Mouse (Mus musculus) kidney, embryonic 14.5 days (tissue): ENCODE measurements at regions not wholly inside any gene's neighbourhood (a gene's known extent, or its start where the extent isn't known, plus 50 kb on each side); places are given as distances from the start of the nearest gene placed in this dataset.

Experiments
- ATAC-seq: fragments of 200-750 bp; cut with Nextera tagmentation; 2 replicates; pipeline ENCODE4 v1.8.0; 2017; ENCODE audit warnings: moderate number of reproducible peaks, mild to moderate bottlenecking, moderate TSS enrichment, moderate library complexity; ENCODE audit not compliant: low FRiP score, low TSS enrichment
- H3K27ac ChIP-seq: fragments of 300-500 bp; sonication (generic); 2 replicates; pipeline ENCODE4 v1.5.1; 2014; ENCODE audit warnings: low read depth, mild to moderate bottlenecking, low read length, moderate library complexity, mixed read lengths
- H3K27me3 ChIP-seq: fragments of 300-500 bp; sonication (generic); 2 replicates; pipeline ENCODE4 v1.6.1; 2014; ENCODE audit warnings: mild to moderate bottlenecking, low read length; ENCODE audit not compliant: control insufficient read depth, insufficient read depth
- H3K36me3 ChIP-seq: fragments of 300-500 bp; sonication (generic); 2 replicates; pipeline ENCODE4 v1.6.1; 2014; ENCODE audit warnings: low read length, mixed read lengths; ENCODE audit not compliant: control insufficient read depth, insufficient read depth
- H3K4me1 ChIP-seq: fragments of 300-500 bp; sonication (generic); 2 replicates; pipeline ENCODE4 v1.6.1; 2014; ENCODE audit warnings: low read length, mixed read lengths; ENCODE audit not compliant: control insufficient read depth, insufficient read depth
- H3K4me2 ChIP-seq: fragments of 300-500 bp; sonication (generic); replicated peaks from 2 replicates; pipeline ENCODE4 v1.6.1; 2014; ENCODE audit warnings: low read depth, mild to moderate bottlenecking, low read length
- H3K4me3 ChIP-seq: fragments of 300-500 bp; sonication (generic); 2 replicates; pipeline ENCODE4 v1.5.1; 2014; ENCODE audit warnings: mild to moderate bottlenecking, low read length
- H3K9ac ChIP-seq: fragments of 300-500 bp; sonication (generic); 2 replicates; pipeline ENCODE4 v1.6.1; 2014; ENCODE audit warnings: low read depth, mild to moderate bottlenecking, low read length, moderate library complexity
- H3K9me3 ChIP-seq: fragments of 300-500 bp; sonication (generic); 2 replicates; pipeline ENCODE4 v1.6.1; 2016; ENCODE audit warnings: low read length; ENCODE audit not compliant: control insufficient read depth
- WGBS: fragments of 180-500 bp; shearing (Covaris S2); extraction: QIAGEN DNeasy Blood & Tissue Kit; methylation state at CpG from one replicate; pipeline ENCODE4 v1.1.7; 2014; 5-methylcytosine and 5-hydroxymethylcytosine counted together

- no peak for ATAC-seq
- Histone ChIP-seq H3K27me3 (no peaks in the 10 kb centered on the region), H3K9me3 (no peaks in the 10 kb centered on the region), H3K36me3 (no peaks in the 10 kb centered on the region), H3K4me1 (no peaks in the 10 kb centered on the region), H3K4me3 (no peak overlapping the region), H3K9ac (no peak overlapping the region), H3K27ac (no peak overlapping the region), H3K4me2 (no peak overlapping the region)
- 69% methylated on average over 4 of the region's 4 CpGs for WGBS
Observed at GRCm38 (mm10) chr3:54487844-54488243, 126.9 kb downstream of the Postn start.

DNA sequence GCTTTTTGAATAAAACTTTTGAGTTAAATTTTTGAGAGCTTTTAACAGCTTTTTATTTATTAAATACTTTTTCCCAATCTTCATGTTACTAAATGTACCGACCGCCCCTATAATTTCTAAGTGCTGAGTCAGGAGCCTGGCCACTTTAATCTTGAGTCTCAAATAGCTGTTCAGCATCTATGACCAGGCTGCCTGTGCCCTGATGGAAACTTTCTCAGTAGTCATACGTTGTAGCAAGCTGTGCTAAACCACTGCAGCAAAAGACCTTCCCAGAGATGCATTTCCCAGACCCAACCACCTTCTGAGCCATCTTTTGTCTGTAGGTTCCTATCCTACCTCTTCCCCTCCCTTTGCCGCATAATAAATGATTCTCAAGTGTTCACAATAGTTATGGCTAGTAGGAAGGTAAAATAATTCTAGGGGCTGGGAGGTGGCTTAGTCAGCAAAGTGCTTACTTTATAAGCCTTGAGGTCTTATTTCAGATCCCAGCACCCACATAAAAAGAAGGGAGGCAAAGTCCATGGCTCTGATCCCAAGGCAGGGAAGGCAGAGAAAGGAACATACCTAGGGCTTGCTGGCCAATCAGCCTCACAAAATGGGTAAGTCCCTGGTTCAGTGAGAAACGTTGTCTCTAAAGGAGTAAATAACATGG is 129.5 kb downstream of the Postn start:
- no peaks in the 10 kb centered on the region for H3K9me3 ChIP-seq
- H3K36me3 ChIP-seq, result no peaks in the 10 kb centered on the region
- 82% methylated on average over 5 of the region's 5 CpGs for WGBS
- ATAC-seq, result no peak
- no peaks in the 10 kb centered on the region for H3K4me1 ChIP-seq
- no peaks in the 10 kb centered on the region for H3K27me3 ChIP-seq
- H3K4me2 ChIP-seq, result no peak overlapping the region
- H3K9ac ChIP-seq, result no peak overlapping the region
- H3K4me3 ChIP-seq, result no peak overlapping the region
- no peak overlapping the region for H3K27ac ChIP-seq

DNA sequence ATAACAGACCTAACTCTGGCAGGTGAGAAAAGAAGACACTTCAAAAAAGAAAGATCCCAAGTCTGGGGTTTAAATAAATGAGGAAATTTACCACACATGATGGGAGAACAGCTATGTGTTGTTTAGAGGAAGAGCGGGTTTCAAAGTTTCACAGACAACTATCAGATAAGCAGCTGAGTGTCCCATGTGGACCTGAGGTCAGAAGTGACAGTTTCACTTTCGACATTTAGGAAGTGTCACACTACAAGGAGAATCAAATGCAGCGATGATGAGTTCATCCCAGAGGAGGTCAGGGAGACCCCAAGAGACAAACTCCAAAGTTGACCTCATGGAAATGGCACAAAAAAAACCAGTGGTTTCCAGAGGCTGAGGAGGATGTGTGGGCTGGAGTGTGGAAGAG is 132.7 kb downstream of the Postn start:
- H3K9me3 ChIP-seq, result no peaks in the 10 kb centered on the region
- H3K4me3 ChIP-seq, result no peak overlapping the region
- H3K4me1 ChIP-seq, result no peaks in the 10 kb centered on the region
- H3K9ac ChIP-seq, result no peak overlapping the region
- H3K27ac ChIP-seq, result no peak overlapping the region
- no peaks in the 10 kb centered on the region for H3K36me3 ChIP-seq
- no peak for ATAC-seq
- H3K4me2 ChIP-seq, result no peak overlapping the region
- 80% methylated on average over 3 of the region's 3 CpGs for WGBS
- H3K27me3 ChIP-seq, result no peaks in the 10 kb centered on the region

- no peaks in the 10 kb centered on the region for H3K4me1 ChIP-seq
- WGBS, result 74% methylated on average over 3 of the region's 3 CpGs
- H3K27ac ChIP-seq, result no peak overlapping the region
- no peaks in the 10 kb centered on the region for H3K27me3 ChIP-seq
- no peak overlapping the region for H3K4me3 ChIP-seq
- H3K9me3 ChIP-seq, result no peaks in the 10 kb centered on the region
- H3K9ac ChIP-seq, result no peak overlapping the region
- no peaks in the 10 kb centered on the region for H3K36me3 ChIP-seq
- no peak for ATAC-seq
- no peak overlapping the region for H3K4me2 ChIP-seq
Observed at GRCm38 (mm10) chr3:54504997-54505396, 144.1 kb downstream of the Postn start.

DNA sequence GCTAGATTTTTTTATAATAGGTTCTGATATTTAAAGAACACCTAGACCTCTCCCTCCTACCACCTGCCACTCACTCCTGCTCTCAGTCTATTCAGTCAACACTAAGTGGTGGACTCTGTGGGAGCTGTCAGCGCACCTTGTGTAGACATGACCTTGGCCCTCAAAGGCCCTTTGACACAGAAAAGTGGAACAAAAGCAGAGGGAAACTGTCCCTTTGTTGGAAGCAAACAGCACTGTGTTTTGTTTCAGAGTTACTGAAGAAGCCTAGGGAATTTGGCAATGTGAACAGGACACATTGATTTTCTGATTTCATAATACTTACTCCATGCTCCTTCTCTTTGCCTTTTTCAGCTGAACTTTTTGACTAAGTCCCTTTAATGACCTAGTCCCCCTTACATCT is 146.7 kb downstream of the Postn start:
- Histone ChIP-seq H3K4me3 (no peak overlapping the region), H3K9ac (no peak overlapping the region), H3K36me3 (no peaks in the 10 kb centered on the region), H3K4me2 (no peak overlapping the region), H3K4me1 (no peaks in the 10 kb centered on the region), H3K9me3 (no peaks in the 10 kb centered on the region), H3K27ac (no peak overlapping the region), H3K27me3 (no peaks in the 10 kb centered on the region)
- no peak for ATAC-seq
- WGBS, result 81% methylated on average over 1 of the region's 1 CpGs

DNA sequence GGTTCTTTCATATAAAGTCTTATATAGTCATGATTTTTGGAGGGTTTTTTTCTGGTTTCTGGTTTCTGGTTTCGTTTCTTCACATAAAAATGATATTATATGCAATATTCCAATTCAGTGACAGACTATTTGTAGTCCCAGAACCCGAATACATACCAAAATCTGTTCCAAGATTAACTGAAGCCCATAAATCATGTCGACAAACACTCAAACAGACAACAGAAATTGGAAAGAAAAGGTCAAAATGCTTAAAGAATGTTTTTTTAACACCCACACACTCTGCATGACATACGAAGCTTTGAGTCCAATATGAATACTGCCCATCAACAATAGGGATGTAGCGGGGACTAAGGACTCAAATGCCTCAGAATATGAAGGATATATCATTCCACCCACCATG is 148.0 kb downstream of the Postn start:
- Histone ChIP-seq H3K9me3 (no peaks in the 10 kb centered on the region), H3K4me2 (no peak overlapping the region), H3K4me1 (no peaks in the 10 kb centered on the region), H3K27me3 (no peaks in the 10 kb centered on the region), H3K27ac (no peak overlapping the region), H3K36me3 (no peaks in the 10 kb centered on the region), H3K4me3 (no peak overlapping the region), H3K9ac (no peak overlapping the region)
- ATAC-seq, result no peak
- WGBS, result 68% methylated on average over 5 of the region's 5 CpGs

DNA sequence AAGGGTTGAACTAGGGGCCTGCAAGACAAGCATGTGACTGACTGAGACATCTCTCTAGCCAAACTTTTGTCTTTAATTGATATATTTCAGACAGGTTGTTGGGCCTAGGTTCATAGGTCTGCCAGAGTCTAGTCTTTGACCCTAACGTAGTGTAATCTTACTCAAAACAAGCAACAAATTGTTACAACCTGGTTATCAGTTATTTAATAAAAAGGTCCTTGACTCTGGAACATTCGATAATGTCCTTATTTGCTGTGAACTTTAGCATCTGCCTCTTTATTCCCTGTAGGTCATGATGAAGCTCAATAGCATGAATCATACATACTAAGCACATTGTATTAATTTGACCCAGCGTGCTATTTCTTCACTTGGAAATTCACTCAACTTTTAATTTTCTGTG is 156.3 kb downstream of the Postn start:
- Histone ChIP-seq H3K36me3 (no peaks in the 10 kb centered on the region), H3K4me2 (no peak overlapping the region), H3K27ac (no peak overlapping the region), H3K4me1 (no peaks in the 10 kb centered on the region), H3K9ac (no peak overlapping the region), H3K4me3 (no peak overlapping the region), H3K9me3 (peaks cover 8% of the 10 kb centered on the region; the same call in 1 of the 2 replicates), H3K27me3 (no peaks in the 10 kb centered on the region)
- ATAC-seq, result no peak
- 91% methylated on average over 3 of the region's 3 CpGs for WGBS

DNA sequence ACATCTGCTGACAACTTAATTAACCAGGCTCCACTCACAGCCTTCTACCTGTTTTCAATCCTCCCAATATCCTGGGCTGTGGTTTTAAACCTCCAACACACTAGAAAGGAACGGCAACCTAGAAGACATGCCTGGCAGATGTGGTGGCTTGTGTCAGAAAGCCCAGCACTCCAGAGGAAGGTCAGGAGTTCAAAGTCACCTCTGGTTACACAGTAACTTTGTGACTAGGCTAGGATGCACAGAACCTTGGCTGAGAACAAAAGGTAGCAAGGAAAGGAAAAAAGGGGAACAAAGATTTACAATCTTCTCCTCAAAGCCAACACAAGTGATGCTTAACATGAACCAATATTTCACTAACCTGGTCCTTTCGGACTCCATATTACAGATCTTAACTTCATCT is 161.8 kb downstream of the Postn start:
- no peak overlapping the region for H3K4me3 ChIP-seq
- WGBS, result 69% methylated on average over 2 of the region's 2 CpGs
- no peak overlapping the region for H3K27ac ChIP-seq
- ATAC-seq, result no peak
- no peaks in the 10 kb centered on the region for H3K4me1 ChIP-seq
- H3K4me2 ChIP-seq, result no peak overlapping the region
- H3K9ac ChIP-seq, result no peak overlapping the region
- no peaks in the 10 kb centered on the region for H3K27me3 ChIP-seq
- no peaks in the 10 kb centered on the region for H3K36me3 ChIP-seq
- peaks cover 14% of the 10 kb centered on the region for H3K9me3 ChIP-seq

GRCm38 (mm10) chr3:54526618-54527017 is 165.7 kb downstream of the Postn start:
- peak; percentile 46; the same call in 1 of the 2 replicates for ATAC-seq
- WGBS, result 29% methylated on average over 4 of the region's 4 CpGs

More at GRCm38 (mm10) chr3:54526618-54527017, 165.7 kb downstream of the Postn start:
- Histone ChIP-seq H3K9ac (no peak overlapping the region), H3K4me1 (no peaks in the 10 kb centered on the region), H3K36me3 (no peaks in the 10 kb centered on the region), H3K27me3 (no peaks in the 10 kb centered on the region), H3K4me2 (no peak overlapping the region), H3K4me3 (no peak overlapping the region), H3K27ac (no peak overlapping the region), H3K9me3 (peaks cover 6% of the 10 kb centered on the region)
